Mouse (Mus musculus): ENCODE data around the gene Gm8165. TPM values are rescaled to one million over a fixed set of nuclear protein-coding genes. Genes with fewer than 3 reads are reported as not detected.
"Not testable (repeated sequence)": the region's sequence is repeated elsewhere in the genome, so short reads cannot be mapped to it uniquely, and the experiment has no call there.

Gene Gm8165
- not detected in 2 replicates for polyA plus RNA-seq (2011; ENCODE audit: insufficient read depth, insufficient read length, low read depth, missing spikeins)

GRCm38 (mm10) chr14:43677099-43677498 lies at the start of gene Gm8165:
TSS of gene Gm8165 (minus strand) at chr14:43677199.
- H3K9me3 ChIP-seq (replicated peaks; ENCODE audit: control insufficient read depth, insufficient read depth, low read length, poor library complexity, severe bottlenecking); H3K4me1 ChIP-seq (ENCODE audit: control insufficient read depth, insufficient read depth, low read length); H3K4me3 ChIP-seq (ENCODE audit: low read depth, low read length); H3K9ac ChIP-seq (ENCODE audit: low read depth, poor library complexity, severe bottlenecking); H3K27ac ChIP-seq (ENCODE audit: insufficient read depth, low read length); H3K27me3 ChIP-seq (ENCODE audit: control insufficient read depth, insufficient read depth, low read length, poor library complexity, severe bottlenecking); H3K36me3 ChIP-seq (ENCODE audit: control insufficient read depth, insufficient read depth, low read length, poor library complexity, severe bottlenecking): not testable (repeated sequence)

GRCm38 (mm10) chr14:43697621-43698020 lies 20.6 kb upstream of the Gm8165 start, which contains the start of gene Gm7324:
TSS of gene Gm7324 (plus strand) at chr14:43697828.
- H3K36me3 ChIP-seq (ENCODE audit: control insufficient read depth, insufficient read depth, low read length, poor library complexity, severe bottlenecking); H3K27ac ChIP-seq (ENCODE audit: insufficient read depth, low read length); H3K9me3 ChIP-seq (replicated peaks; ENCODE audit: control insufficient read depth, insufficient read depth, low read length, poor library complexity, severe bottlenecking); H3K4me1 ChIP-seq (ENCODE audit: control insufficient read depth, insufficient read depth, low read length); H3K4me3 ChIP-seq (ENCODE audit: low read depth, low read length); H3K27me3 ChIP-seq (ENCODE audit: control insufficient read depth, insufficient read depth, low read length, poor library complexity, severe bottlenecking); H3K9ac ChIP-seq (ENCODE audit: low read depth, poor library complexity, severe bottlenecking): not testable (repeated sequence)

Other genes with a start within 250 kb of the Gm8165 start
- gene Gm5799, start 133.6 kb downstream of the Gm8165 start, polyA plus RNA-seq (2011; ENCODE audit: insufficient read depth, insufficient read length, low read depth, missing spikeins): not detected in 2 replicates
- not detected in 2 replicates for gene Gm17654, start 98.1 kb downstream of the Gm8165 start, polyA plus RNA-seq (2011; ENCODE audit: insufficient read depth, insufficient read length, low read depth, missing spikeins)
- gene Gm10375, start 69.2 kb downstream of the Gm8165 start, polyA plus RNA-seq (2011; ENCODE audit: insufficient read depth, insufficient read length, low read depth, missing spikeins): not detected in 2 replicates
- gene Gm7324, start 20.6 kb upstream of the Gm8165 start, polyA plus RNA-seq (2011; ENCODE audit: insufficient read depth, insufficient read length, low read depth, missing spikeins): 31.7 and 35.6 TPM in 2 replicates
- gene Gm16506, start 50.3 kb upstream of the Gm8165 start, polyA plus RNA-seq (2011; ENCODE audit: insufficient read depth, insufficient read length, low read depth, missing spikeins): not detected in 2 replicates
- not detected in 2 replicates for gene Gm6526, start 70.7 kb upstream of the Gm8165 start, polyA plus RNA-seq (2011; ENCODE audit: insufficient read depth, insufficient read length, low read depth, missing spikeins)
- not detected in 2 replicates for gene Gm8180, start 107.5 kb upstream of the Gm8165 start, polyA plus RNA-seq (2011; ENCODE audit: insufficient read depth, insufficient read length, low read depth, missing spikeins)
- gene Ear1, start 198.3 kb upstream of the Gm8165 start, polyA plus RNA-seq (2011; ENCODE audit: insufficient read depth, insufficient read length, low read depth, missing spikeins): not detected in 2 replicates
- gene Ear10, start 246.4 kb upstream of the Gm8165 start, polyA plus RNA-seq (2011; ENCODE audit: insufficient read depth, insufficient read length, low read depth, missing spikeins): not detected in 2 replicates
- gene Gm8113, start 248.2 kb upstream of the Gm8165 start, polyA plus RNA-seq (2011; ENCODE audit: insufficient read depth, insufficient read length, low read depth, missing spikeins): 1.0 and 2.0 TPM in 2 replicates